Mouse (Mus musculus) kidney, embryonic 16.5 days (tissue): ENCODE data around the gene R3hdm1. TPM values are rescaled to one million over a fixed set of nuclear protein-coding genes. Genes with fewer than 3 reads are reported as not detected.

ENCODE experiments used
- ATAC-seq: fragments of 200-750 bp; cut with Nextera tagmentation; 2 replicates; pipeline ENCODE4 v1.8.0; 2017; ENCODE audit warnings: moderate TSS enrichment; ENCODE audit not compliant: low FRiP score, low TSS enrichment
- H3K27ac ChIP-seq: fragments of 300-500 bp; sonication (generic); 2 replicates; pipeline ENCODE4 v1.5.1; 2014; ENCODE audit warnings: low read length
- H3K27me3 ChIP-seq: fragments of 300-500 bp; sonication (generic); 2 replicates; pipeline ENCODE4 v1.6.1; 2014; ENCODE audit warnings: low read length, control low read depth, mixed read lengths; ENCODE audit not compliant: insufficient read depth
- H3K36me3 ChIP-seq: fragments of 300-500 bp; sonication (generic); 2 replicates; pipeline ENCODE4 v1.6.1; 2014; ENCODE audit warnings: low read length, control low read depth, mixed read lengths; ENCODE audit not compliant: insufficient read depth
- H3K4me1 ChIP-seq: fragments of 300-500 bp; sonication (generic); 2 replicates; pipeline ENCODE4 v1.6.1; 2014; ENCODE audit warnings: low read length, control low read depth, mixed read lengths; ENCODE audit not compliant: insufficient read depth
- H3K4me2 ChIP-seq: fragments of 300-500 bp; sonication (generic); replicated peaks from 2 replicates; pipeline ENCODE4 v1.6.1; 2014; ENCODE audit warnings: low read depth, low read length
- H3K4me3 ChIP-seq: fragments of 300-500 bp; sonication (generic); 2 replicates; pipeline ENCODE4 v1.5.1; 2014; ENCODE audit warnings: mild to moderate bottlenecking, low read length
- H3K9ac ChIP-seq: fragments of 300-500 bp; sonication (generic); replicated peaks from 2 replicates; pipeline ENCODE4 v1.6.1; 2014; ENCODE audit warnings: low read length
- H3K9me3 ChIP-seq: fragments of 300-500 bp; sonication (generic); 2 replicates; pipeline ENCODE4 v1.6.1; 2016; ENCODE audit warnings: low read length, control low read depth
- WGBS: fragments of 180-500 bp; shearing (Covaris S2); extraction: QIAGEN DNeasy Blood & Tissue Kit; methylation state at CpG from one replicate; pipeline ENCODE4 v1.1.7; 2014; 5-methylcytosine and 5-hydroxymethylcytosine counted together
- microRNA counts: library from miRNA; unstranded; fragments of <30 nt; microRNA quantifications from one replicate; lab custom pipeline; 2016
- microRNA-seq: library from miRNA; unstranded; fragments of <30 nt; microRNA quantifications from one replicate; pipeline ENCODE4, GENCODE M21; 2016
- polyA plus RNA-seq: library from polyadenylated mRNA; unstranded; fragments of >200 nt; fragmentation: Nextera tagmentation; extraction: Ambion mirVana; gene quantifications from 2 replicates; pipeline ENCODE4 v1.2.1, GENCODE M21; 2015

R3hdm1 gene
- polyA plus RNA-seq, 1 experiment from 2014 or later = 47.1 TPM

- WGBS = 94% methylated on average over 3 of the region's 3 CpGs
- Histone ChIP-seq H3K27ac (no peak overlapping the region), H3K36me3 (peaks cover 65% of the 10 kb centered on the region), H3K9ac (no peak overlapping the region), H3K4me1 (no peaks in the 10 kb centered on the region), H3K9me3 (no peaks in the 10 kb centered on the region), H3K27me3 (no peaks in the 10 kb centered on the region), H3K4me2 (no peak overlapping the region), H3K4me3 (no peak overlapping the region)
- no peak for ATAC-seq
Measured at GRCm38 (mm10) chr1:128278563-128278962, 175.5 kb downstream of the R3hdm1 start.

GRCm38 (mm10) chr1:128281753-128282152 is 178.7 kb downstream of the R3hdm1 start:
- Histone ChIP-seq H3K4me2 (no peak overlapping the region), H3K9me3 (no peaks in the 10 kb centered on the region), H3K4me1 (no peaks in the 10 kb centered on the region), H3K4me3 (no peak overlapping the region), H3K36me3 (peaks cover 41% of the 10 kb centered on the region), H3K27ac (no peak overlapping the region), H3K9ac (no peak overlapping the region), H3K27me3 (no peaks in the 10 kb centered on the region)
- 93% methylated on average over 3 of the region's 3 CpGs for WGBS
- no peak for ATAC-seq

- no peaks in the 10 kb centered on the region for H3K27me3 ChIP-seq
- H3K4me1 ChIP-seq = no peaks in the 10 kb centered on the region
- H3K9me3 ChIP-seq = no peaks in the 10 kb centered on the region
- 95% methylated on average over 3 of the region's 3 CpGs for WGBS
- ATAC-seq = no peak
- peaks cover 30% of the 10 kb centered on the region for H3K36me3 ChIP-seq
- H3K9ac ChIP-seq = no peak overlapping the region
- no peak overlapping the region for H3K4me2 ChIP-seq
- H3K27ac ChIP-seq = no peak overlapping the region
- no peak overlapping the region for H3K4me3 ChIP-seq
Measured at GRCm38 (mm10) chr1:128282924-128283323, 179.8 kb downstream of the R3hdm1 start.

GRCm38 (mm10) chr1:128284157-128284690 is 181.1 kb downstream of the R3hdm1 start:
- Histone ChIP-seq H3K27ac (no peak overlapping the region), H3K27me3 (no peaks in the 10 kb centered on the region), H3K9ac (no peak overlapping the region), H3K4me3 (no peak overlapping the region), H3K9me3 (no peaks in the 10 kb centered on the region), H3K36me3 (peaks cover 19% of the 10 kb centered on the region), H3K4me2 (no peak overlapping the region), H3K4me1 (no peaks in the 10 kb centered on the region)
- WGBS = 77% methylated on average over 8 of the region's 8 CpGs
- ATAC-seq = no peak

GRCm38 (mm10) chr1:128285136-128285535 is 182.0 kb downstream of the R3hdm1 start:
- no peak overlapping the region for H3K9ac ChIP-seq
- H3K27ac ChIP-seq = no peak overlapping the region
- H3K9me3 ChIP-seq = no peaks in the 10 kb centered on the region
- H3K27me3 ChIP-seq = no peaks in the 10 kb centered on the region
- no peaks in the 10 kb centered on the region for H3K4me1 ChIP-seq
- ATAC-seq = no peak
- no peak overlapping the region for H3K4me2 ChIP-seq
- no peak overlapping the region for H3K4me3 ChIP-seq
- H3K36me3 ChIP-seq = peaks cover 11% of the 10 kb centered on the region; the same call in 1 of the 2 replicates
- 88% methylated on average over 9 of the region's 9 CpGs for WGBS

MicroRNAs encoded within 50 kb of the gene (microRNA counts, 519-probe panel; counts per million panel counts)
- 2,840 counts per million, percentile 68 among the panel's probes with 10 or more counts for microRNA mmu-miR-128 (lab: Ali Mortazavi, UCI)

Small RNAs within 50 kb of the gene (microRNA-seq; reads per million reads assigned to microRNA genes)
- 82.6 reads per million, percentile 53 among the genes with 10 or more reads in this experiment for gene Mir128-1

Other genes starting within 250 kb of the R3hdm1 start
- gene Map3k19, start 248.3 kb upstream of the R3hdm1 start, polyA plus RNA-seq = 0.09 TPM in 1 of 2 replicates, not detected in the other
- 25.1 and 25.4 TPM in 2 replicates for gene Rab3gap1, start 234.5 kb upstream of the R3hdm1 start, polyA plus RNA-seq
- 10.4 and 13.4 TPM in 2 replicates for gene Zranb3, start 254 bp upstream of the R3hdm1 start, polyA plus RNA-seq
- gene Ubxn4, start 140.7 kb downstream of the R3hdm1 start, polyA plus RNA-seq = 56.5 and 66.8 TPM in 2 replicates
- 0.10 and 0.11 TPM in 2 replicates for gene Lct, start 225.0 kb downstream of the R3hdm1 start, polyA plus RNA-seq